Mouse (Mus musculus) c-Kit-positive CD71-positive TER-119-negative erythroid progenitor cells, embryonic 14.5 days (primary cell): Measurements from ENCODE around the gene Cldn20.
A peak's percentile ranks its signal among the peaks of the same experiment; 100 is the strongest.

Source experiments
- DNase-seq: peaks from one replicate; pipeline ENCODE4 v3.0.0-alpha.2; 2013; ENCODE audit warnings: low read depth

Gene Cldn20

DNA sequence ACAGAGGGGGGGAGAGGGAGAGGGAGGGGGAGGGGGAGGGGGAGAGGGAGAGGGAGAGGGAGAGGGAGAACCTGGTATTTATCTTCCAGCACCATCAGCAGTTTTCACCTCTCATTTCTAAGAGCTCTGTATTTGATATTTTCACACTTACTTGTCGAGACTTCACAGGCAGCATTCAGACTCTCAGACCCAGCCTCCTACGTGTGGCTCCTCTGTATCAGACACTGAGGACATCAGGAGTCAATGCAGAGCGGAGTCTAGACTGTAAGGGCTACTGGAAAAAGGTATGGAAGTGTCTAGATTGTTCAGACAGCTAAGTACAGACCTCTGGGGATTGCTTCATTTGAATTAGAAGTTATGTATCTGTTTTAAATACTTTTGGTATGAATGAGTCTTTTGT is 2.8 kb upstream of the Cldn20 start:
- no peak for DNase-seq

DNA sequence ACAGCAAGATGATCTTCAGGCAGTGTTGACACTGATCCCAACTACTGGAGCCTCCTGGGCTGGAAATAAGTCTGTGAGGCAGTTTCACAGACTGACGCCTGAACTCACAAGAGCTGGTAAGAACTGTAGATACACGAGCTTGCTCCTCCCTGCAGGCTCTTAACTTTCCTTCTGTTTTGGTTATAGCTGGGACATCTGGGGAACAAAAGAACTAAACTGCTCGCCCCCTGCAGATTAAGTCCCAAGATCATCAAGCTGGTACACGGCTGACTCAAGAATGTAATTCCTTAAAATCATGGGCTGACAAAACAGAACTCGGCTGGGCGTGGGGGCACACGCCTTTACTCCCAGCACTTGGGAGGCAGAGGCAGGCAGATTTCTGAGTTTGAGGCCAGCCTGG is 1.8 kb upstream of the Cldn20 start:
- no peak for DNase-seq

DNA sequence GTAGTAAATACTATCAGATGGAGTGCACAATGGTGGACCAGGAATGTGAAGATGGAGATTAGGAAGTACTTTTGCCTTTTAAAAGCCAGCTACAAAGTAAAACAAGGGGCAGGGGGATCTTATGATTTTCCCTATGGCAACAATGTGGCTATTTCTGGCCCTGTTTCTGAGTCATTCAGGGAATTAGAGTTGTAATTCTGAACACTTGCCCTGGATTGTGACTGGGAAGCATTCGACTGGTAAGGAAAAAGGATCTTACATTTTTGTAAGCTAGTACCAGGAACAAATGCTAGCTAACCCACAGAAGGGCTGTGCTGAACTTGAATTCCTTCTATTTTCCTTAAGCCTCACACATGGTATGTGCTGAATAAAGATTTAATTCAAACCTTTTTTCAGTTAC is 713 bp upstream of the Cldn20 start:
- no peak for DNase-seq

DNA sequence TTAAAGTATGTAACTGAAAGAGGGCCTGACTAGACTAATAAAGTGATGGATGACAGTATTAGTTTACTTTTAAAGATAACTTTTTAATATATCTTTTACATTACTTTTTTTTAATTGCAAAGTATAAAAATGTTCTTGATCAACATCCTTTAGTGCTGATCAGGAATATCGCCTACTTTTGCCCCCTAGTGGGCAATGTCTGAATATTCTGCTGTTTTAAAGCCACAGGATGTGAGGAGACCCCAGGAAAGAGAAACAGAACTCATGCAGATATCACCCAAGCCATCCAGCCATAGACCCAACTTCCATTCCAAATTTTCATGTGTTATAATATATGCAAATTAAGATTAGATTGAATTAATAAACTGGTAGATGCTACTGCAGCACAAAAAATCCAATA is 1.1 kb downstream of the Cldn20 start:
- no peak for DNase-seq

DNA sequence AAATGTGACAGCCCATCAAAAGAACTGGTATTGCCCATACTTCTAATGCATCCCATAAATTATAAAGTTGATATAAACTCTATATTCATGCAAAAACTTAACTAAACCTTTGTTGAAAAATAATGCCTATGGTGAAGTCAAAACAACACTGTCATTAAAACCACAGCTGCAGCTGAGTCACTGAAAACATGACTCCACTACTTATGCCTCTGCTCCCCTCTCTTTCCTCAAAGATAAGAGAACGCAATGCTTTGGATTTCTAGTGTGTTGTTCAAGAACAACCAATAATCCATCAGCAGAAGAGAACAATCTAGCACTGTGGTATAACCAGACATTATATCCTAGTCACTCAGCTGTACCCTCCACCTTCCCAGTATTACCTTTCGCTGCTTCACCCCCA is 8.0 kb downstream of the Cldn20 start:
- no peak for DNase-seq

DNA sequence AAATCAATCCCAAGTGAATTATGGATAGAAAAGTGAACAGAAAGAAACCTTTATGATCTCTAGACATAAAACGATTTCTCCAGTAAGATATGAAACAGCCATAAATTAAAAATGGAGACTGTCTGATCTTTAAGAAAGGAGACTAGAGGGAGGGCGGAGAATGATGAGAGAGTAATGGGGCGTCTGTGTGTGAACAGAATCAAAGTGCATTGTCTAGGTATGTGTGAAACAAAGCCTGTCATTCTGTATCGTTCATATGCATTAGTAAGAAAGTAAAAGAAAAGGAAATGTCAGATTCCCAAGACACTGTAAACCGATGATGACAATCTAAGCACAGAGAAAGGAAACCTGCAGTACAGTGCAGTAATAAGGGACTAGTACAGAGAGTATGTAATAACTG is 8.7 kb downstream of the Cldn20 start:
- DNase-seq, result no peak

DNA sequence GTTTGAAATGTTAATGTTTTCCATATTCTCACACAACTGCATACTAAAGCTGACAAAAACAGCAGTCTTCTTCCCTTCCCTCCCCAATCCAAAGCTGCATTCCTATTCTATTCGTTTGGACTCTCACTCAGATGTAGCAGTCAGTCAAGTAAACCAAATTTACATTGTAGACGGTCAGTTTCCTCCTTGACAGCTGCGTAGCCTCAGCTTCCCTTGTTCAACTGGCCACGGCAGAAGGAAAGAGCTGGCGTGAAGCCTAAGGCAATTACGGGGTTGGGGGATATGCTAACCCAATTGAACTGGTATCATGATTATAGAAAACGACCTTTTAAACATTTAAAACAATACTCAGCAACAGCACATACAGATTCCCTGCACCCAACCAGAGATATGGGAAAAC is 15.4 kb downstream of the Cldn20 start:
- no peak for DNase-seq

DNA sequence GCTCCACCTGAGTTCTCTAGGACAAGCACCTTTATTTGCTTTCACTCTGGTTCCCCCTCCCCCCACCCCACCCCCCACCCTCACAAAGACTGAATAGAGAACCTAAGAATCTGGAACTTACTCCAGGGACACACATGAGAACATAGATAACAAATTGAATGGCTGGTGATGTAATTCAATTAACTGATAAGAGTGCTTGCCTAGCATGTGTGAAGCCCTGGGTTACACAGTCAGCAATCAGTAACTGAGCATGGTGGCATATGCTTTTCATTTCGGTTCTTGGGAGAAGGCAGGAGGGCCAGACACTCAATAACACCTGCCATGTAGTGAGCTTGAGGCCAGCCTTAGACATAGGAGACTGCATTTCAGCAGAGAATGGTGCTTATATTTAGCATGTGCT is 23.9 kb downstream of the Cldn20 start:
- peak; percentile 35 for DNase-seq

DNA sequence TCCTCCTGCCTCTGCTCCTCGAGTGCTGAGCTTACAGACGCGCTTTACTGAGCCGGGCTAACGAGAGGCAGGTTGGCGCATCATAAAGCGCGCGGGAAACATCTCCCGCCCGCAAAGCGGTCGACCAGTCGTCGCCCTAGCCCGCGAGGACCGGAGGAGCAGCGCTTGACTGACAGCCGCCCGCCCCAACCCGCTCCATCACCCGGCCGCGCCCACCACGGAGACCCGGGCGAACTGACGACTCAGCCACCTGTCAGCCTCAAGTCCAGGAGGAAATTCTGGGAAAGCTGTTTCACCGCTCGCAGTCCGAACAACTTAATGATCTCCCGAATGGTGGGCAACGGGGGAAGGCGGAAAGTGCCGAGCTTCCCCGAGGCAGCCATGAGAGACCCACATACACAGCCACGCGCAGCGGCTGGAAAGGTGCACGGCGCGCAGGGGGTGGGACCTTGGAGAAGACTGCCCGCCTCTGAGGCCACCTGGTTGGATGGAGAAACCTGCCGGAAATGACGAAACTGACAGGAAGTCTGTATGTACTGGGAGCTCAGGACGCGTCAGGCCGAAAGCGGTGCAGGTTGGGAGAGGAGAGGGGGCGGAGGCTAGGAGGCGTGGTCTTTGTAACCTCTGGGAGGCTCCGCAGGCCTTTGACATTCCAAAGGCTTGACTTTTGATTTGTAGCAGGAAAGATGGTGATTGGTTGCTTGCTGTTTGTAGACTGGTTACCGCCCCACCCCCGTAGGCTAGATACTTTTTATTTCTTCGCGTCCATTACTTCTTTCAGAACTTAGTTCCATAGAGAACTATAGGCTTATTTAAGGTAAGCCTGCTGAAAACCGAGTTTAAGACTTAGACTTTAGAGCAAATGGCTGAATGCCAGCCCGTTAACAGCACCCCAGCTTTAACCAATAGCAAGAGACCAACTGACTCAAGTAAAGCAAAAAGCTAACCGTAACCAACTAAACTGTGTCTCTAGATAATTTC is 25.3 kb downstream of the Cldn20 start, which contains the start of gene Tfb1m:
Gene Tfb1m, minus strand, starts transcription at position 451 of the 981 bp plus-strand sequence.
- peak; percentile 98 for DNase-seq

DNA sequence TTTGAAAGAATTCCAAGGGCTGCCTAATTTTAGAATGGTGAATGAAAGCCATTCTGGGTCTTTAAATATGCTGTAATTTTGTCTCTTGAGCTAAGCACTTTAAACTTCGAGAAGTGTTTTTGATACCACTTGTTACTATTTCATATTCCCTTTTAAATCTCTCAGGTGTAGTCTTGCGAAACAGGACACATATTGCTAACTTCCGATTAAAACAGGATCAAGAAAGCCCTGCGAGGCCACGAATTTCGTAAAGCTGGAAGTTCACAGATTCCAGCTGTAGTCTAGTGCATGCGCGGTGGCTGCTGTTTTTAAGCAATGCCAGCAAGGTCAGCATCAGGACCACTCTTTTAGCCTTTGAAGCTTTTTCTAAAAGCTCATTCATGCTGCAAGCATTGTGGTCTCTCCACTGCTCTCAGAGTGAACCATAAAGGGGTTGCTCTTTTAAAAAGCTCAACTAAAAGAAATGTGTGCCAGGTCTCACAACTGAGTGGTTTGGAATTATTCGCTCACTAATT is 26.1 kb downstream of the Cldn20 start:
- DNase-seq, result no peak

DNA sequence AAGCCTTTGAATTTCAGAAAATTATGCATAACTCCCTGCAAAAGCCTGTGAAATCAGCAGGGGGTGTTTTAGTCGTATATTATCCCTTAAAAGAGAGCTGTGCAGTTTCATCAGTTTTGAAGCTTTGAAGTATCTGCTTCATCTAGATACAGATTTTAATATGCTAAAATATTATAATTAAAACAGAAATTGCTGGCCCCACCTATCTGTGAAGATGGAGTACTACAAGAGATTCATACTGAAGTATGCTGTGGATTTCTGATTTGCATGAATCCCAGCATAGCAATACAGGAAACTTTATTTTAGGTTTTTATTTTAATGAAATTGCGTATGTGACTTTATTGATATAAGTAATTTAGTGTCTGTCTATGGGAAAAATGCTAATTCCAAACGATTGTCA is 28.2 kb downstream of the Cldn20 start:
- DNase-seq, result no peak

DNA sequence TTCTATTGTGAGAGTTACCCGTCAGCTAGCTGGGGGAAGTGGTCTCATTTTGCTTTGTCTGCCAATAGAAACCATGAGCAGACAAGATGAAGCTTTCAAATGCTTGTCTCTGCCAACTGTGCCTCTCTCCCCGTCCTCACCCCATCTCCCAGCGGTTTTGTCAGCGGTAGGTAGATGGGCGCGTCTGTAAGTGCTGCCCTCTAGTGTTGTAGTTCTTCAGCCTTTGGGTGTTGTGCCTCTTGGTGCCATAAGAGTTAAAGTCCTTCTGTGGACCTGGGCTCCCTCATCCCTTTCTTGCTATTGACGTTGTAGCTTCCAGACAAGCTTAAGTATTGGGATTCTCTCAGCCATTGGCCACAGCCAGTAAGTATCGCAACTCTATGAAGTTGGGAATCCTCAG is 30.1 kb downstream of the Cldn20 start:
- DNase-seq, result no peak

DNA sequence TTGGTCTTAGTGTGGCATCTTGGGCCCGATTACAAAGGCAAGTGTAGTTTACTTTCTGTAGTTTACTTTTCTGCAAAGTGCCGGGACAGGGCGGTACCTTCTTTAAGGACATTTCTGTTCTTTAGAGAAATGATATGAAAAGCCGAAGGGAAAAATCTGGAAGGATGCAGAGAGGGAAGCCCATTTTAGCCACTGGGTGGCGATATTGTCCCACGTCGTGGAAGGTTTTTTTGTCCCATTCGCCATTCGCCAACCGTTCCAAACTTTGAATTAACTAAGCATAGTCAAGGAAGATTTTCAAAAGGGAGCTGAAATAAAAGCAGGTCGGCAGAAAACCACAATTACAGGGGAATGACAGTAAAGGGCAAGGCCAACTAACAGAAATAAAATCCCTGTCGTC is 38.5 kb downstream of the Cldn20 start:
- no peak for DNase-seq
